Mouse (Mus musculus): Measurements from ENCODE around the gene Snx8. TPM values are rescaled to one million over a fixed set of nuclear protein-coding genes. Genes with fewer than 3 reads are reported as not detected.

Snx8 gene
- 7.9 and 9.4 TPM in 2 replicates for polyA plus RNA-seq (2014; fragmentation: Nextera tagmentation; extraction: Ambion mirVana)

- peak; percentile 93 for ATAC-seq
- Histone ChIP-seq H3K4me3 (ENCODE audit: low read depth, low read length) (peak within 1 kb of the TSS; percentile 62), H3K36me3 (ENCODE audit: control insufficient read depth, insufficient read depth, low read length) (no peaks in the 10 kb centered on the region), H3K27me3 (replicated peaks; ENCODE audit: control insufficient read depth, insufficient read depth, low read length) (no peaks in the 10 kb centered on the region), H3K4me1 (ENCODE audit: control insufficient read depth, insufficient read depth, low read length) (peaks cover 10% of the 10 kb centered on the region), H3K4me2 (ENCODE audit: low read length) (peak within 1 kb of the TSS; percentile 96), H3K9ac (ENCODE audit: low read length) (peak within 1 kb of the TSS; percentile 72), H3K9me3 (replicated peaks; ENCODE audit: control insufficient read depth, low read length) (no peaks in the 10 kb centered on the region), H3K27ac (ENCODE audit: low read depth, low read length) (no peak within 1 kb of the TSS)
- under 1% methylated on average over 59 of the region's 63 CpGs for WGBS
- DNase-seq (ENCODE audit: low spot score): peak; percentile 91
Observed at GRCm38 (mm10) chr5:140388588-140389576, at the start of gene Snx8. Snx8 (minus strand) TSS chr5:140389262.

- WGBS: 97% methylated on average over 17 of the region's 17 CpGs
- DNase-seq (ENCODE audit: low spot score): no peak
- Histone ChIP-seq H3K9ac (ENCODE audit: low read length) (no peak overlapping the region), H3K4me2 (ENCODE audit: low read length) (no peak overlapping the region), H3K36me3 (ENCODE audit: control insufficient read depth, insufficient read depth, low read length) (peaks cover 54% of the 10 kb centered on the region), H3K9me3 (replicated peaks; ENCODE audit: control insufficient read depth, low read length) (no peaks in the 10 kb centered on the region), H3K27ac (ENCODE audit: low read depth, low read length) (no peak overlapping the region), H3K4me3 (ENCODE audit: low read depth, low read length) (no peak overlapping the region), H3K4me1 (ENCODE audit: control insufficient read depth, insufficient read depth, low read length) (peaks cover 12% of the 10 kb centered on the region), H3K27me3 (replicated peaks; ENCODE audit: control insufficient read depth, insufficient read depth, low read length) (no peaks in the 10 kb centered on the region)
- ATAC-seq: no peak
Observed at GRCm38 (mm10) chr5:140425016-140425783, 36.1 kb upstream of the Snx8 start.

GRCm38 (mm10) chr5:140420616-140421015, 31.6 kb upstream of the Snx8 start:
- Histone ChIP-seq H3K27me3 (replicated peaks; ENCODE audit: control insufficient read depth, insufficient read depth, low read length) (no peaks in the 10 kb centered on the region), H3K4me3 (ENCODE audit: low read depth, low read length) (peak overlapping the region; percentile 99), H3K9ac (ENCODE audit: low read length) (peak overlapping the region; percentile 94), H3K27ac (ENCODE audit: low read depth, low read length) (no peak overlapping the region), H3K9me3 (replicated peaks; ENCODE audit: control insufficient read depth, low read length) (no peaks in the 10 kb centered on the region), H3K4me1 (ENCODE audit: control insufficient read depth, insufficient read depth, low read length) (peaks cover 14% of the 10 kb centered on the region), H3K4me2 (ENCODE audit: low read length) (peak overlapping the region; percentile 62), H3K36me3 (ENCODE audit: control insufficient read depth, insufficient read depth, low read length) (peaks cover 8% of the 10 kb centered on the region)
- no peak for ATAC-seq
- no peak for DNase-seq (ENCODE audit: low spot score)
- WGBS: 68% methylated on average over 4 of the region's 4 CpGs

GRCm38 (mm10) chr5:140419442-140420080, 30.5 kb upstream of the Snx8 start:
- ATAC-seq: peak; percentile 35; the same call in 1 of the 2 replicates

GRCm38 (mm10) chr5:140418489-140419441, 29.7 kb upstream of the Snx8 start, which contains the start of gene Eif3b:
Eif3b (plus strand) TSS chr5:140419328.
- Histone ChIP-seq H3K36me3 (ENCODE audit: control insufficient read depth, insufficient read depth, low read length) (0 out of 2 replicates have a peak, but pooled peaks cover 4% of the 10 kb centered on the region), H3K4me3 (ENCODE audit: low read depth, low read length) (peak within 1 kb of the TSS; percentile 99), H3K4me2 (ENCODE audit: low read length) (peak within 1 kb of the TSS; percentile 62), H3K9me3 (replicated peaks; ENCODE audit: control insufficient read depth, low read length) (no peaks in the 10 kb centered on the region), H3K4me1 (ENCODE audit: control insufficient read depth, insufficient read depth, low read length) (peaks cover 14% of the 10 kb centered on the region), H3K27ac (ENCODE audit: low read depth, low read length) (peak within 1 kb of the TSS; percentile 92), H3K9ac (ENCODE audit: low read length) (peak within 1 kb of the TSS; percentile 94), H3K27me3 (replicated peaks; ENCODE audit: control insufficient read depth, insufficient read depth, low read length) (no peaks in the 10 kb centered on the region)
- ATAC-seq: peak; percentile 95
- WGBS: under 1% methylated on average over 65 of the region's 65 CpGs
- peak; percentile 97 for DNase-seq (ENCODE audit: low spot score)

More at GRCm38 (mm10) chr5:140419442-140420080, 30.5 kb upstream of the Snx8 start:
- H3K36me3 ChIP-seq (ENCODE audit: control insufficient read depth, insufficient read depth, low read length): 0 out of 2 replicates have a peak, but pooled peaks cover 4% of the 10 kb centered on the region
- WGBS: under 1% methylated on average over 57 of the region's 62 CpGs
- peak; percentile 3 for DNase-seq (ENCODE audit: low spot score)
- no peaks in the 10 kb centered on the region for H3K9me3 ChIP-seq (replicated peaks; ENCODE audit: control insufficient read depth, low read length)
- peak overlapping the region; percentile 99 for H3K4me3 ChIP-seq (ENCODE audit: low read depth, low read length)
- peaks cover 14% of the 10 kb centered on the region for H3K4me1 ChIP-seq (ENCODE audit: control insufficient read depth, insufficient read depth, low read length)
- H3K27me3 ChIP-seq (replicated peaks; ENCODE audit: control insufficient read depth, insufficient read depth, low read length): no peaks in the 10 kb centered on the region
- peak overlapping the region; percentile 94 for H3K9ac ChIP-seq (ENCODE audit: low read length)
- H3K27ac ChIP-seq (ENCODE audit: low read depth, low read length): peak overlapping the region; percentile 92
- H3K4me2 ChIP-seq (ENCODE audit: low read length): peak overlapping the region; percentile 62

- Histone ChIP-seq H3K9me3 (replicated peaks; ENCODE audit: control insufficient read depth, low read length) (no peaks in the 10 kb centered on the region), H3K27ac (ENCODE audit: low read depth, low read length) (peak overlapping the region; percentile 92), H3K4me1 (ENCODE audit: control insufficient read depth, insufficient read depth, low read length) (peaks cover 14% of the 10 kb centered on the region), H3K27me3 (replicated peaks; ENCODE audit: control insufficient read depth, insufficient read depth, low read length) (no peaks in the 10 kb centered on the region), H3K4me2 (ENCODE audit: low read length) (peak overlapping the region; percentile 62), H3K36me3 (ENCODE audit: control insufficient read depth, insufficient read depth, low read length) (0 out of 2 replicates have a peak, but pooled peaks cover 3% of the 10 kb centered on the region), H3K9ac (ENCODE audit: low read length) (peak overlapping the region; percentile 94), H3K4me3 (ENCODE audit: low read depth, low read length) (peak overlapping the region; percentile 99)
- 0% methylated on average over 12 of the region's 12 CpGs for WGBS
- DNase-seq (ENCODE audit: low spot score): no peak
- peak; percentile 13; the same call in 1 of the 2 replicates for ATAC-seq
Observed at GRCm38 (mm10) chr5:140418106-140418488, 29.0 kb upstream of the Snx8 start.

- Histone ChIP-seq H3K36me3 (ENCODE audit: control insufficient read depth, insufficient read depth, low read length) (no peaks in the 10 kb centered on the region), H3K9ac (ENCODE audit: low read length) (no peak overlapping the region), H3K4me1 (ENCODE audit: control insufficient read depth, insufficient read depth, low read length) (no peaks in the 10 kb centered on the region), H3K9me3 (replicated peaks; ENCODE audit: control insufficient read depth, low read length) (no peaks in the 10 kb centered on the region), H3K4me2 (ENCODE audit: low read length) (no peak overlapping the region), H3K27me3 (replicated peaks; ENCODE audit: control insufficient read depth, insufficient read depth, low read length) (no peaks in the 10 kb centered on the region), H3K27ac (ENCODE audit: low read depth, low read length) (no peak overlapping the region), H3K4me3 (ENCODE audit: low read depth, low read length) (no peak overlapping the region)
- WGBS: 60% methylated on average over 4 of the region's 4 CpGs
- DNase-seq (ENCODE audit: low spot score) (no peak), ATAC-seq (no peak)
Observed at GRCm38 (mm10) chr5:140414647-140415046, 25.6 kb upstream of the Snx8 start.

Measured in forebrain, embryonic 14.5 days (tissue).